Comparison of ENCODE assay signal across 8 mouse cellular contexts in the genomic region with DNA sequence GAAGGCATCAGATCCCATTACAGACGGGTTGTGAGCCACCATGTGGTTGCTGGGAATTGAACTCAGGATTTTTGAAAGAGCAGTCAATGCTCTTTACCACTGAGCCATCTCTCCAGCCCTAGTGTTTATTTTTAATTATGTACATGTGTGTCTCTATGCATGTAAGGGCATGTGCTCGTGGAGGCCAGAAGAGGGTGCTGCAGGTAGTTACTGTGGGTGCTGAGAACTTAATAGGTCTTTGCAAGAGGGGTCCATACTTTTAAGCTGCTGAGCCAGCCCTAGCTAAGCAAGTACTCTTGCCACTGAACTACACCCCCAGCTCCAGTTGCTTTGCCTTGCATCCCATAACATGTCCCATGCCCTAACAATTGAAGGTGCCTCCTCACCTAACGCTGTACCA. TPM values are rescaled to one million over a fixed set of nuclear protein-coding genes. Genes with fewer than 3 reads are reported as not detected.
DNase-seq lines count a peak whose midpoint lies in the region; ATAC-seq and TF ChIP-seq lines count a peak whose summit lies in the region.

No protein-coding gene starts in this region.

- H3K27ac ChIP-seq in kidney, postnatal 0 days = peak overlapping the region; percentile 93; the same call in 1 of the 2 replicates
- peak overlapping the region; percentile 90 for H3K27ac ChIP-seq in hindbrain, embryonic 16.5 days (ENCODE audit: low read depth, low read length)
- peak overlapping the region; percentile 91 for H3K27ac ChIP-seq in midbrain, postnatal 0 days (ENCODE audit: low read depth, low read length)

- peaks cover 53% of the 10 kb centered on the region for H3K36me3 ChIP-seq in kidney, postnatal 0 days (ENCODE audit: insufficient read depth, low read length)
- H3K36me3 ChIP-seq in hindbrain, embryonic 16.5 days (ENCODE audit: control insufficient read depth, insufficient read depth, low read length) = peaks cover 40% of the 10 kb centered on the region
- H3K36me3 ChIP-seq in midbrain, postnatal 0 days (ENCODE audit: insufficient read depth, low read length) = peaks cover 53% of the 10 kb centered on the region

- 83% methylated on average over 3 of the region's 3 CpGs for WGBS in kidney, postnatal 0 days
- WGBS in hindbrain, embryonic 16.5 days = 83% methylated on average over 3 of the region's 3 CpGs
- 84% methylated on average over 3 of the region's 3 CpGs for WGBS in midbrain, postnatal 0 days

- no peak for ATAC-seq in kidney, postnatal 0 days (replicated peaks; ENCODE audit: low FRiP score, low read depth)
- ATAC-seq in hindbrain, embryonic 16.5 days = peak; percentile 12; the same call in 1 of the 2 replicates
- no peak for ATAC-seq in midbrain, postnatal 0 days (ENCODE audit: low FRiP score)
- ATAC-seq in frontal cortex, adult (ENCODE audit: low TSS enrichment) = no peak

- H3K9ac ChIP-seq in kidney, postnatal 0 days (ENCODE audit: low read depth, low read length) = no peak overlapping the region
- H3K9ac ChIP-seq in hindbrain, embryonic 16.5 days (ENCODE audit: low read depth, low read length) = peak overlapping the region; percentile 78
- no peak overlapping the region for H3K9ac ChIP-seq in midbrain, postnatal 0 days (replicated peaks; ENCODE audit: low read length, poor library complexity, severe bottlenecking)

- peak; percentile 12 for DNase-seq in kidney, postnatal 0 days (ENCODE audit: low spot score)
- no peak for DNase-seq in kidney, adult 11 months
- peak; percentile 18 for DNase-seq in T-cell, adult 2 months (ENCODE audit: low spot score)
- no peak for DNase-seq in midbrain, postnatal 0 days (ENCODE audit: low spot score)
- DNase-seq in cerebellum, adult 11 months = no peak
- DNase-seq in Muller cell, postnatal 12 days (ENCODE audit: inconsistent ontology term) = no peak

- H3K4me3 ChIP-seq in kidney, postnatal 0 days (replicated peaks; ENCODE audit: low read depth, low read length) = peak overlapping the region; percentile 66
- peak overlapping the region; percentile 67 for H3K4me3 ChIP-seq in hindbrain, embryonic 16.5 days (ENCODE audit: low read length)
- peak overlapping the region; percentile 87 for H3K4me3 ChIP-seq in midbrain, postnatal 0 days (ENCODE audit: low read depth, low read length)

- H3K4me1 ChIP-seq in kidney, postnatal 0 days (replicated peaks; ENCODE audit: insufficient read depth, low read length) = peaks cover 11% of the 10 kb centered on the region
- peaks cover 15% of the 10 kb centered on the region for H3K4me1 ChIP-seq in hindbrain, embryonic 16.5 days (ENCODE audit: control insufficient read depth, insufficient read depth, low read depth, low read length)
- peaks cover 6% of the 10 kb centered on the region; the same call in 1 of the 2 replicates for H3K4me1 ChIP-seq in midbrain, postnatal 0 days (ENCODE audit: insufficient read depth, low read length)

- no peaks in the 10 kb centered on the region for H3K27me3 ChIP-seq in kidney, postnatal 0 days (ENCODE audit: insufficient read depth, low read length)
- H3K27me3 ChIP-seq in hindbrain, embryonic 16.5 days (replicated peaks; ENCODE audit: control insufficient read depth, insufficient read depth, low read length) = no peaks in the 10 kb centered on the region
- H3K27me3 ChIP-seq in midbrain, postnatal 0 days (ENCODE audit: insufficient read depth, low read length) = no peaks in the 10 kb centered on the region

- H3K9me3 ChIP-seq in kidney, postnatal 0 days (replicated peaks; ENCODE audit: low read length) = no peaks in the 10 kb centered on the region
- H3K9me3 ChIP-seq in hindbrain, embryonic 16.5 days (ENCODE audit: control insufficient read depth, low read length) = no peaks in the 10 kb centered on the region
- H3K9me3 ChIP-seq in midbrain, postnatal 0 days (ENCODE audit: low read length) = no peaks in the 10 kb centered on the region

- peak overlapping the region; percentile 93 for H3K4me2 ChIP-seq in kidney, postnatal 0 days (ENCODE audit: low read length)
- peak overlapping the region; percentile 91 for H3K4me2 ChIP-seq in hindbrain, embryonic 16.5 days (ENCODE audit: low read length)
- H3K4me2 ChIP-seq in midbrain, postnatal 0 days (ENCODE audit: low read depth, low read length, poor library complexity, severe bottlenecking) = peak overlapping the region; percentile 94

- peak; percentile 33; the same call in 1 of the 2 replicates for TF ChIP-seq CTCF in kidney, postnatal 0 days (IDR thresholded peaks at IDR 0.05; ENCODE audit: low read depth)
- TF ChIP-seq CTCF in midbrain, postnatal 0 days (IDR thresholded peaks at IDR 0.05) = peak; percentile 35

RNA-seq across cellular contexts. Expression of a gene that starts 1.3 kb away (rescaled TPM):
- polyA plus RNA-seq in kidney, postnatal 0 days (2015; fragmentation: Nextera tagmentation; extraction: Ambion mirVana) = 80.4 and 81.6 TPM in 2 replicates
- polyA plus RNA-seq in hindbrain, embryonic 16.5 days (2015; fragmentation: Nextera tagmentation; extraction: Ambion mirVana) = 46.4 and 47.9 TPM in 2 replicates
- total RNA-seq in midbrain, postnatal 0 days (2014; rRNA removed) = 28.8 and 31.7 TPM in 2 replicates
- 39.4 and 40.5 TPM in 2 replicates for polyA plus RNA-seq in midbrain, postnatal 0 days (2015; fragmentation: Nextera tagmentation; extraction: Ambion mirVana)

RNA-seq across cellular contexts. Expression of a gene that starts 6.3 kb away (rescaled TPM):
- polyA plus RNA-seq in kidney, postnatal 0 days (2015; fragmentation: Nextera tagmentation; extraction: Ambion mirVana) = 373 and 388 TPM in 2 replicates
- polyA plus RNA-seq in hindbrain, embryonic 16.5 days (2015; fragmentation: Nextera tagmentation; extraction: Ambion mirVana) = 249 and 266 TPM in 2 replicates
- 110 and 143 TPM in 2 replicates for total RNA-seq in midbrain, postnatal 0 days (2014; rRNA removed)
- 274 and 297 TPM in 2 replicates for polyA plus RNA-seq in midbrain, postnatal 0 days (2015; fragmentation: Nextera tagmentation; extraction: Ambion mirVana)

RNA-seq across cellular contexts. Expression of a gene that starts 14.3 kb away (rescaled TPM):
- 17.4 and 20.2 TPM in 2 replicates for polyA plus RNA-seq in kidney, postnatal 0 days (2015; fragmentation: Nextera tagmentation; extraction: Ambion mirVana)
- polyA plus RNA-seq in hindbrain, embryonic 16.5 days (2015; fragmentation: Nextera tagmentation; extraction: Ambion mirVana) = 23.0 and 25.0 TPM in 2 replicates
- total RNA-seq in midbrain, postnatal 0 days (2014; rRNA removed) = 9.5 and 13.6 TPM in 2 replicates
- polyA plus RNA-seq in midbrain, postnatal 0 days (2015; fragmentation: Nextera tagmentation; extraction: Ambion mirVana) = 14.0 and 14.4 TPM in 2 replicates

RNA-seq across cellular contexts. Expression of a gene that starts 19.0 kb away (rescaled TPM):
- 10.5 and 11.0 TPM in 2 replicates for polyA plus RNA-seq in kidney, postnatal 0 days (2015; fragmentation: Nextera tagmentation; extraction: Ambion mirVana)
- polyA plus RNA-seq in hindbrain, embryonic 16.5 days (2015; fragmentation: Nextera tagmentation; extraction: Ambion mirVana) = 16.2 and 22.2 TPM in 2 replicates
- total RNA-seq in midbrain, postnatal 0 days (2014; rRNA removed) = 37.7 and 41.8 TPM in 2 replicates
- polyA plus RNA-seq in midbrain, postnatal 0 days (2015; fragmentation: Nextera tagmentation; extraction: Ambion mirVana) = 11.8 and 11.9 TPM in 2 replicates

Comparison
In these comparisons a context has a peak if more than half of its experiments do, and no peak if none do; other contexts are left out.
1. DNase-seq: peak in kidney, postnatal 0 days (single experiment) and T-cell, adult 2 months (single experiment); none in kidney, adult 11 months (single experiment), midbrain, postnatal 0 days (single experiment), cerebellum, adult 11 months (single experiment) and Muller cell, postnatal 12 days (single experiment).
2. Peak in every context shown above with its lines, with median percentiles within 50 percentile points of each other: H3K27ac ChIP-seq, H3K4me2 ChIP-seq and H3K4me3 ChIP-seq.